ENCODE assay signal across 8 mouse cellular contexts in the genomic region with DNA sequence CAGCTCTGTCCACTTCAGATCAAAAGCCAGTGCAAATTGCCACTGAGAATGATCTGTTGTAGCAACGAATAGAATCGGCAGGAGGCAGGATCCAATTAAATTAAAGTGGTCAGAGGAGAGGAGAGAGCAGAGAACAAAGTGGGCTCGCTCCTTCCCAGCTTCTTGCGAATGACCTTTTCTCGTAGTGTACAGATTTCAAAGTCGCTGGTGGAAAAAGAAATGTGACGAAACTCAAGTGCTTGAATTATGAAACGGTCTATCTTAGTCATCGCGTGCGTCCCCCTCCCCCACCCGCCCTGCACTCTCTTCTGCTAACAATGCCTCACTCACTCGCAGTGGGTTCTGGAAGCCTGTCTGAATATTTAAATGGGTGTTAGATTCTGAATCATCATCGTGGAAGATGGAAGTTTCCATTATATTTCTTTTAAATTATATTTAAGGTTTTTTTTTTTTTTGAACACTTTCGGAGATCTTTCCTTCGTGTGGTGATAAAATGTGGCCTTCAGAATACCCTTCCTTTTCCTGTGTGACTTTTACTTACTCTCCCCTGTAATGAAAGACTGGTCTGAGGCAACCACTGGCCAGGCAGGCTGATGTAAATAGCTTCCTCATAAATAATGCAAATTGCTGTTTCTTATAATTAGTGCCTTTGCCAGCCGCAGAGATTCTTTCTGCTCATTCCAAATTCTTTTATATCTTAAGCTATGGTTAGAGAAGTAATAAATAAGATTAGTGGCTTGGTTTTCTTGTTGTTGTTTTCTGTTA. TPM values are rescaled to one million over a fixed set of nuclear protein-coding genes. Genes with fewer than 3 reads are reported as not detected.
DNase-seq lines count a peak whose midpoint lies in the region; ATAC-seq and TF ChIP-seq lines count a peak whose summit lies in the region.

No protein-coding gene starts in this region.

- DNase-seq in heart, postnatal 25 days (ENCODE audit: low spot score): no peak
- DNase-seq in CD4-positive, CD25-positive, alpha-beta regulatory T cell, adult 2 months (ENCODE audit: low read depth, low spot score): peak; percentile 79
- peak; percentile 51 for DNase-seq in embryo, embryonic 10 days (ENCODE audit: low spot score)
- DNase-seq in hindbrain, postnatal 0 days (ENCODE audit: low spot score): peak; percentile 63
- DNase-seq in midbrain, embryonic 14.5 days: peak; percentile 75
- no peak for DNase-seq in ovary, postnatal 14 days (ENCODE audit: low spot score)
- no peak for DNase-seq in urinary bladder, postnatal 10 days (ENCODE audit: low spot score)

- TF ChIP-seq CTCF in hindbrain, postnatal 0 days (IDR thresholded peaks at IDR 0.05; ENCODE audit: low read depth): peak; percentile 24; the same call in 1 of the 2 replicates

- H3K4me2 ChIP-seq in heart, embryonic 12.5 days: peak overlapping the region; percentile 62
- H3K4me2 ChIP-seq in hindbrain, postnatal 0 days (ENCODE audit: low read depth, low read length): peak overlapping the region; percentile 44
- H3K4me2 ChIP-seq in midbrain, embryonic 14.5 days (ENCODE audit: low read length): peak overlapping the region; percentile 48

- ATAC-seq in heart, embryonic 12.5 days (ENCODE audit: insufficient number of reproducible peaks, low FRiP score): no peak
- no peak; the same call in 1 of the 2 replicates for ATAC-seq in hindbrain, postnatal 0 days
- no peak for ATAC-seq in midbrain, embryonic 14.5 days (ENCODE audit: low FRiP score, low TSS enrichment)

- 11% methylated on average over 17 of the region's 17 CpGs for WGBS in heart, embryonic 12.5 days
- WGBS in hindbrain, postnatal 0 days: 8% methylated on average over 17 of the region's 17 CpGs
- 5% methylated on average over 17 of the region's 17 CpGs for WGBS in midbrain, embryonic 14.5 days

- peak overlapping the region; percentile 33 for H3K4me3 ChIP-seq in heart, embryonic 12.5 days
- peak overlapping the region; percentile 21 for H3K4me3 ChIP-seq in hindbrain, postnatal 0 days (ENCODE audit: low read length)
- H3K4me3 ChIP-seq in midbrain, embryonic 14.5 days (replicated peaks; ENCODE audit: low read depth, low read length): peak overlapping the region; percentile 17; the same call in 1 of the 2 replicates

- H3K9me3 ChIP-seq in heart, embryonic 12.5 days (replicated peaks): no peaks in the 10 kb centered on the region
- no peaks in the 10 kb centered on the region for H3K9me3 ChIP-seq in hindbrain, postnatal 0 days (ENCODE audit: low read length)
- no peaks in the 10 kb centered on the region for H3K9me3 ChIP-seq in midbrain, embryonic 14.5 days (ENCODE audit: control insufficient read depth, low read length)

- intact Hi-C loops in heart, postnatal 25 days (cut with DNase I): no loop called here

- peaks cover 10% of the 10 kb centered on the region; the same call in 1 of the 2 replicates for H3K4me1 ChIP-seq in heart, embryonic 12.5 days (replicated peaks)
- no peaks in the 10 kb centered on the region for H3K4me1 ChIP-seq in hindbrain, postnatal 0 days (ENCODE audit: insufficient read depth, low read length)
- peaks cover 27% of the 10 kb centered on the region for H3K4me1 ChIP-seq in midbrain, embryonic 14.5 days (ENCODE audit: control insufficient read depth, insufficient read depth, low read length)

- no peak overlapping the region; the same call in 1 of the 2 replicates for H3K9ac ChIP-seq in heart, embryonic 12.5 days
- 0 out of 2 replicates have a peak overlapping the region, but pooled peaks have one; percentile 1 for H3K9ac ChIP-seq in hindbrain, postnatal 0 days (replicated peaks; ENCODE audit: low read length)
- no peak overlapping the region; the same call in 1 of the 2 replicates for H3K9ac ChIP-seq in midbrain, embryonic 14.5 days (replicated peaks; ENCODE audit: low read length)

- H3K27me3 ChIP-seq in heart, embryonic 12.5 days (replicated peaks): no peaks in the 10 kb centered on the region
- H3K27me3 ChIP-seq in hindbrain, postnatal 0 days (ENCODE audit: insufficient read depth, low read length): no peaks in the 10 kb centered on the region
- no peaks in the 10 kb centered on the region for H3K27me3 ChIP-seq in midbrain, embryonic 14.5 days (ENCODE audit: control insufficient read depth, insufficient read depth, low read length)

- H3K27ac ChIP-seq in heart, embryonic 12.5 days (ENCODE audit: poor library complexity, severe bottlenecking): no peak overlapping the region
- H3K27ac ChIP-seq in hindbrain, postnatal 0 days: no peak overlapping the region
- peak overlapping the region; percentile 60 for H3K27ac ChIP-seq in midbrain, embryonic 14.5 days (replicated peaks; ENCODE audit: low read depth, low read length)

- H3K36me3 ChIP-seq in heart, embryonic 12.5 days: no peaks in the 10 kb centered on the region
- no peaks in the 10 kb centered on the region for H3K36me3 ChIP-seq in hindbrain, postnatal 0 days (ENCODE audit: insufficient read depth, low read length)
- H3K36me3 ChIP-seq in midbrain, embryonic 14.5 days (ENCODE audit: control insufficient read depth, insufficient read depth, low read length): no peaks in the 10 kb centered on the region

RNA-seq across cellular contexts. Expression of gene Cfap54, which starts 2.0 kb away (rescaled TPM):
- polyA plus RNA-seq in heart, embryonic 12.5 days (2016; fragmentation: Nextera tagmentation; extraction: Ambion mirVana): 0.55 TPM in 1 of 2 replicates, not detected in the other
- under 1 TPM; 0.28 to 0.47 TPM for total RNA-seq in heart, postnatal 25 days (2021)
- 3.5 and 5.2 TPM in 2 replicates for total RNA-seq in hindbrain, postnatal 0 days (2014; rRNA removed)
- 3.0 and 4.2 TPM in 2 replicates for polyA plus RNA-seq in hindbrain, postnatal 0 days (2015; fragmentation: Nextera tagmentation; extraction: Ambion mirVana)
- polyA plus RNA-seq in midbrain, embryonic 14.5 days (2014; fragmentation: Nextera tagmentation; extraction: Ambion mirVana): 2.7 TPM in 2 replicates

Comparison
In these comparisons a context has a peak if more than half of its experiments do, and no peak if none do; other contexts are left out.
1. DNase-seq: peak in CD4-positive, CD25-positive, alpha-beta regulatory T cell, adult 2 months (single experiment), embryo, embryonic 10 days (single experiment), hindbrain, postnatal 0 days (single experiment) and midbrain, embryonic 14.5 days (single experiment); none in heart, postnatal 25 days (single experiment), ovary, postnatal 14 days (single experiment) and urinary bladder, postnatal 10 days (single experiment).
2. Peak in every context shown above with its lines, with median percentiles within 50 percentile points of each other: H3K4me2 ChIP-seq and H3K4me3 ChIP-seq.